Mouse (Mus musculus): ENCODE results near the gene Ifna4. TPM values are rescaled to one million over a fixed set of nuclear protein-coding genes. Genes with fewer than 3 reads are reported as not detected.
"Not testable (repeated sequence)": the region's sequence is repeated elsewhere in the genome, so short reads cannot be mapped to it uniquely, and the experiment has no call there.

The Ifna4 gene
- polyA plus RNA-seq (2012; rRNA removed) = not detected in 2 replicates

DNA sequence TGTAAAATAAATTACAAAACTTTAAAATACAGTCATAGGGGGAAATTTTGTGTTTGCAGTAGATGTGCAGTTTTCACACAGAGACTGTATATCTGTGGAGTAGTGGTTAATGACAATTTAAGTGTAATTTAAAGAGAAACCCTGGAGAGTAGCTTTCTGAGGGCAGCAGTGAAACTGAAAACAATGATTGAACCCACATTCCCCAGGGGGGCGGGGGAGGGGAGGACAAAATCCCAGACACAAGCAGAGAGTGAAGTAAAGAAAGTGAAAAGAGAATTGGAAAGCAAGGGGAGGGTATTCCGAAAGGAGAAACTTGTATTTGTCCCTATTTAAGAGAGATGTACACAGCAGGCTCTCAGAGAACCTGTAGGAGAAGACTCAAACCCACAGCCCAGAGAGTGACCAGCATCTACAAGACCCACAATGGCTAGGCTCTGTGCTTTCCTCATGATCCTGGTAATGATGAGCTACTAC, at the start of gene Ifna4:
Gene Ifna4, plus strand, starts transcription at position 424 of the 474 bp plus-strand sequence.
- Histone ChIP-seq H3K36me3 (ENCODE audit: control insufficient read depth, insufficient read depth, low read length) (no peaks in the 10 kb centered on the region), H3K4me1 (ENCODE audit: control insufficient read depth, insufficient read depth, insufficient read length, low read length) (0 out of 2 replicates have a peak, but pooled peaks cover 2% of the 10 kb centered on the region), H3K27me3 (ENCODE audit: control insufficient read depth, insufficient read depth, low read length) (peaks cover 3% of the 10 kb centered on the region; the same call in 1 of the 2 replicates), H3K4me3 (ENCODE audit: low read depth, low read length) (no peak within 1 kb of the TSS), H3K27ac (ENCODE audit: insufficient read depth, low read depth, low read length) (no peak within 1 kb of the TSS)
- TF ChIP-seq POLR2A (IDR thresholded peaks at IDR 0.05; ENCODE audit: low read depth, low read length) (no peak), CTCF (IDR thresholded peaks at IDR 0.05; ENCODE audit: extremely low read depth, insufficient read length, insufficient replicate concordance, low read depth, low read length) (no peak)
- 61% methylated on average over 2 of the region's 2 CpGs for WGBS

DNA sequence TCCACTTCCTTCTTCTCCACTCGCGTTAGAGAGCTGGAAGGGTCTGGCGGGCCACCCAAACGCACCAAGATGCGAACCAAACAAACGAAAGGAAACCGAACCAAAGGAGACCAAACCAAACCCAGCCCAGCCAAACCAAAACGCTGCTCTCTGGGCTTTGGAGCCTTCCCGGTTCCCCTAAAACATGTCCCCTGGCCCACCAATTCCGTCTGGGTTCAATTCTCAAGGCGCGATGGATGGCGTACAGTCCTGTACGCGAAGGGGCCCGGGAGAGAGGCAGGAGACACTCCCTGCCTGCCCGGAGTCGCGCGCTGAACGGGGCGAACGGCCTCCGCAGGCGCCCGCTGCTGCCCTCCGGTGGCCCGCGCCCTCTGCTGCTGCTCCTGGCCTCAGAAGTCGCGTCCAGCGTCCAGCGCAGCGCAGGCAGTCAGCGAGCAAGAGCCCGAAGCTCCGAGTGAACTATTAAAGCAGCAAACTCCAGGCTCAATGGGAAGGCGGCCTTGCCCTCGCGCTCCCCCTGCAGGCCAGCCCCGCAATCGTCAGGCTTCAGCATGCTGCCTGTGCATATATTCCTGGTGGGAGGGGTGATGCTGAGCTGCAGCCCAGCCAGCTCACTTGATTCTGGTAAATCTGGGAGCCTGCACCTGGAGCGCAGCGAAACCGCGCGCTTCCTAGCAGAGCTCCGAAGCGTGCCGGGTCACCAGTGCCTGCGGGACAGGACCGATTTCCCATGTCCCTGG, 47.6 kb upstream of the Ifna4 start, which contains the start of gene Gm13275:
Gene Gm13275, plus strand, starts transcription at position 552 of the 740 bp plus-strand sequence.
- under 1% methylated on average over 16 of the region's 52 CpGs for WGBS

DNA sequence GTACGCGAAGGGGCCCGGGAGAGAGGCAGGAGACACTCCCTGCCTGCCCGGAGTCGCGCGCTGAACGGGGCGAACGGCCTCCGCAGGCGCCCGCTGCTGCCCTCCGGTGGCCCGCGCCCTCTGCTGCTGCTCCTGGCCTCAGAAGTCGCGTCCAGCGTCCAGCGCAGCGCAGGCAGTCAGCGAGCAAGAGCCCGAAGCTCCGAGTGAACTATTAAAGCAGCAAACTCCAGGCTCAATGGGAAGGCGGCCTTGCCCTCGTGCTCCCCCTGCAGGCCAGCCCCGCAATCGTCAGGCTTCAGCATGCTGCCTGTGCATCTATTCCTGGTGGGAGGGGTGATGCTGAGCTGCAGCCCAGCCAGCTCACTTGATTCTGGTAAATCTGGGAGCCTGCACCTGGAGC, 44.6 kb upstream of the Ifna4 start, which contains the start of gene Gm13279:
Gene Gm13279, plus strand, starts transcription at position 301 of the 400 bp plus-strand sequence.
- WGBS = no CpG with 5 or more reads among the region's 28 CpGs
- not testable (repeated sequence) for H3K36me3 ChIP-seq (ENCODE audit: control insufficient read depth, insufficient read depth, low read length); H3K4me3 ChIP-seq (ENCODE audit: low read depth, low read length); H3K27me3 ChIP-seq (ENCODE audit: control insufficient read depth, insufficient read depth, low read length); H3K4me1 ChIP-seq (ENCODE audit: control insufficient read depth, insufficient read depth, insufficient read length, low read length); H3K27ac ChIP-seq (ENCODE audit: insufficient read depth, low read depth, low read length)

More for the DNA sequence above, 47.6 kb upstream of the Ifna4 start, which contains the start of gene Gm13275:
- H3K4me1 ChIP-seq (ENCODE audit: control insufficient read depth, insufficient read depth, insufficient read length, low read length); H3K27ac ChIP-seq (ENCODE audit: insufficient read depth, low read depth, low read length); H3K4me3 ChIP-seq (ENCODE audit: low read depth, low read length); H3K27me3 ChIP-seq (ENCODE audit: control insufficient read depth, insufficient read depth, low read length); H3K36me3 ChIP-seq (ENCODE audit: control insufficient read depth, insufficient read depth, low read length): not testable (repeated sequence)

DNA sequence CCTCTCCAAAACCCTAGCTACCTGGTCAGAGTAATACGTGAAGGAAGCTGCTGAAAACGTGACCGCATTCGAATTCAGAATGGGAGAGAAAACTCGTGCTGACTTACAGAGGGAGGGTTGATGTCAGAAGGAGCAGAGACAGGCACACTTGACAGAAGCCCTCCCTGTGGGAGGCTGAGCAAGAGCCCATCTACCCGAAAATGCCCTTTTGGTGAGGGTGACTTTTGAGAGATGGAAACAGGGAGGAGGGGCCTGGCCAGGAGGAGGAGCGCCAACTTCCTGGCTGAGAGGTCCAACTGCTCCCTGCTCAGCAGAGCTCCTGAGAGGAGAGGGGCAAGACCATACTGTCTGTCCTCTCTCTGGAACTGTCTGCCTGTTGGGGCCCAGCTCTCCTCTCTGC, 42.3 kb upstream of the Ifna4 start, which contains the start of gene Gm13285:
Gene Gm13285, plus strand, starts transcription at position 301 of the 400 bp plus-strand sequence.
- H3K36me3 ChIP-seq (ENCODE audit: control insufficient read depth, insufficient read depth, low read length) = not testable (repeated sequence)
- 7% methylated on average over 6 of the region's 7 CpGs for WGBS

DNA sequence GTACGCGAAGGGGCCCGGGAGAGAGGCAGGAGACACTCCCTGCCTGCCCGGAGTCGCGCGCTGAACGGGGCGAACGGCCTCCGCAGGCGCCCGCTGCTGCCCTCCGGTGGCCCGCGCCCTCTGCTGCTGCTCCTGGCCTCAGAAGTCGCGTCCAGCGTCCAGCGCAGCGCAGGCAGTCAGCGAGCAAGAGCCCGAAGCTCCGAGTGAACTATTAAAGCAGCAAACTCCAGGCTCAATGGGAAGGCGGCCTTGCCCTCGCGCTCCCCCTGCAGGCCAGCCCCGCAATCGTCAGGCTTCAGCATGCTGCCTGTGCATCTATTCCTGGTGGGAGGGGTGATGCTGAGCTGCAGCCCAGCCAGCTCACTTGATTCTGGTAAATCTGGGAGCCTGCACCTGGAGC, 38.7 kb upstream of the Ifna4 start, which contains the start of gene Gm13287:
Gene Gm13287, plus strand, starts transcription at position 301 of the 400 bp plus-strand sequence.
- H3K4me1 ChIP-seq (ENCODE audit: control insufficient read depth, insufficient read depth, insufficient read length, low read length); H3K27me3 ChIP-seq (ENCODE audit: control insufficient read depth, insufficient read depth, low read length); H3K36me3 ChIP-seq (ENCODE audit: control insufficient read depth, insufficient read depth, low read length); H3K27ac ChIP-seq (ENCODE audit: insufficient read depth, low read depth, low read length); H3K4me3 ChIP-seq (ENCODE audit: low read depth, low read length): not testable (repeated sequence)
- no CpG with 5 or more reads among the region's 29 CpGs for WGBS

More for the DNA sequence above, 42.3 kb upstream of the Ifna4 start, which contains the start of gene Gm13285:
- not testable (repeated sequence) for H3K27ac ChIP-seq (ENCODE audit: insufficient read depth, low read depth, low read length); H3K4me3 ChIP-seq (ENCODE audit: low read depth, low read length); H3K27me3 ChIP-seq (ENCODE audit: control insufficient read depth, insufficient read depth, low read length); H3K4me1 ChIP-seq (ENCODE audit: control insufficient read depth, insufficient read depth, insufficient read length, low read length)

DNA sequence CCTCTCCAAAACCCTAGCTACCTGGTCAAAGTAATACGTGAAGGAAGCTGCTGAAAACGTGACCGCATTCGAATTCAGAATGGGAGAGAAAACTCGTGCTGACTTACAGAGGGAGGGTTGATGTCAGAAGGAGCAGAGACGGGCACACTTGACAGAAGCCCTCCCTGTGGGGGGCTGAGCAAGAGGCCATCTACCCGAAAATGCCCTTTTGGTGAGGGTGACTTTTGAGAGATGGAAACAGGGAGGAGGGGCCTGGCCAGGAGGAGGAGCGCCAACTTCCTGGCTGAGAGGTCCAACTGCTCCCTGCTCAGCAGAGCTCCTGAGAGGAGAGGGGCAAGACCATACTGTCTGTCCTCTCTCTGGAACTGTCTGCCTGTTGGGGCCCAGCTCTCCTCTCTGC, 36.4 kb upstream of the Ifna4 start, which contains the start of gene Gm13288:
Gene Gm13288, plus strand, starts transcription at position 301 of the 400 bp plus-strand sequence.
- H3K27me3 ChIP-seq (ENCODE audit: control insufficient read depth, insufficient read depth, low read length); H3K27ac ChIP-seq (ENCODE audit: insufficient read depth, low read depth, low read length); H3K4me1 ChIP-seq (ENCODE audit: control insufficient read depth, insufficient read depth, insufficient read length, low read length); H3K36me3 ChIP-seq (ENCODE audit: control insufficient read depth, insufficient read depth, low read length): not testable (repeated sequence)
- H3K4me3 ChIP-seq (ENCODE audit: low read depth, low read length) = peak within 1 kb of the TSS; percentile 49
- WGBS = no CpG with 5 or more reads among the region's 8 CpGs

DNA sequence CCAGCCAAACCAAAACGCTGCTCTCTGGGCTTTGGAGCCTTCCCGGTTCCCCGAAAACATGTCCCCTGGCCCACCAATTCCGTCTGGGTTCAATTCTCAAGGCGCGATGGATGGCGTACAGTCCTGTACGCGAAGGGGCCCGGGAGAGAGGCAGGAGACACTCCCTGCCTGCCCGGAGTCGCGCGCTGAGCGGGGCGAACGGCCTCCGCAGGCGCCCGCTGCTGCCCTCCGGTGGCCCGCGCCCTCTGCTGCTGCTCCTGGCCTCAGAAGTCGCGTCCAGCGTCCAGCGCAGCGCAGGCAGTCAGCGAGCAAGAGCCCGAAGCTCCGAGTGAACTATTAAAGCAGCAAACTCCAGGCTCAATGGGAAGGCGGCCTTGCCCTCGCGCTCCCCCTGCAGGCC, 35.9 kb upstream of the Ifna4 start:
- H3K27ac ChIP-seq (ENCODE audit: insufficient read depth, low read depth, low read length); H3K36me3 ChIP-seq (ENCODE audit: control insufficient read depth, insufficient read depth, low read length); H3K4me1 ChIP-seq (ENCODE audit: control insufficient read depth, insufficient read depth, insufficient read length, low read length); H3K27me3 ChIP-seq (ENCODE audit: control insufficient read depth, insufficient read depth, low read length): not testable (repeated sequence)
- peak overlapping the region; percentile 49 for H3K4me3 ChIP-seq (ENCODE audit: low read depth, low read length)
- 0% methylated on average over 13 of the region's 34 CpGs for WGBS

DNA sequence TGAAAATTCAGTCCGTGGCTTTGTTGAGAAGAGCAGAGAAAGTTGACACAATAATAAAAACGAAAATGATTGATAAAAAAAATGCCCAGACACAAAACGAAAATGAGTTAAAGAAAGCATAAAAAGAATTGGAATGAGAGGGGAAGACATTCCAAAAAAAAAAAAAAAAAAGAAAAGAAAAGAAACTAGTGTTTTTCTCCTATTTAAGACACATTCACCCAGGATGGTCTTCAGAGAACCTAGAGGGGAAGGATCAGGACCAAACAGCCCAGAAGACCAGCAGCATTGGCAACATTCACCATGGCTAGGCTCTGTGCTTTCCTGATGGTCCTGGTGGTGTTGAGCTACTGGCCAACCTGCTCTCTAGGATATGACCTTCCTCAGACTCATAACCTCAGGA, 25.7 kb upstream of the Ifna4 start, which contains the start of gene Ifna7:
Gene Ifna7, plus strand, starts transcription at position 301 of the 400 bp plus-strand sequence.
- H3K27ac ChIP-seq (ENCODE audit: insufficient read depth, low read depth, low read length) = no peak within 1 kb of the TSS
- H3K36me3 ChIP-seq (ENCODE audit: control insufficient read depth, insufficient read depth, low read length) = no peaks in the 10 kb centered on the region
- WGBS = 51% methylated on average over 3 of the region's 3 CpGs
- H3K4me1 ChIP-seq (ENCODE audit: control insufficient read depth, insufficient read depth, insufficient read length, low read length) = no peaks in the 10 kb centered on the region
- TF ChIP-seq POLR2A (IDR thresholded peaks at IDR 0.05; ENCODE audit: low read depth, low read length) (no peak), CTCF (IDR thresholded peaks at IDR 0.05; ENCODE audit: extremely low read depth, insufficient read length, insufficient replicate concordance, low read depth, low read length) (no peak)
- no peak within 1 kb of the TSS for H3K4me3 ChIP-seq (ENCODE audit: low read depth, low read length)
- no peaks in the 10 kb centered on the region; the same call in 1 of the 2 replicates for H3K27me3 ChIP-seq (ENCODE audit: control insufficient read depth, insufficient read depth, low read length)

All from small intestine, adult 2 months (tissue).